23 mouse cellular contexts compared by ENCODE assay signal in genomic region chr6:65662050-65662449, GRCm38 (mm10). TPM values are rescaled to one million over a fixed set of nuclear protein-coding genes. Genes with fewer than 3 reads are reported as not detected.
DNase-seq lines count a peak whose midpoint lies in the region; ATAC-seq and TF ChIP-seq lines count a peak whose summit lies in the region.
"Had no signal": no experiment of that assay in that cellular context is flagged by ENCODE, and none has a peak within 500 bp of the region (broad histone marks: within the 10 kb centered on the region; RNA-seq: fewer than 3 reads in every experiment).

No protein-coding gene starts in this region.

- H3K27me3 ChIP-seq in spleen, adult 2 months (ENCODE audit: control insufficient read depth, insufficient read depth, low read length) = no peaks in the 10 kb centered on the region
- H3K27me3 ChIP-seq in splenic B cell, adult 2 months (ENCODE audit: control insufficient read depth, insufficient read depth, low read length, poor library complexity, severe bottlenecking) = no peaks in the 10 kb centered on the region
- no peaks in the 10 kb centered on the region for H3K27me3 ChIP-seq in hindbrain, embryonic 16.5 days (replicated peaks; ENCODE audit: control insufficient read depth, insufficient read depth, low read length)
- H3K27me3 ChIP-seq: hindbrain, embryonic 13.5 days; limb, embryonic 12.5 days; neural tube, embryonic 13.5 days; stomach, embryonic 15.5 days had no signal

- peak overlapping the region; percentile 32; the same call in 1 of the 2 replicates for H3K27ac ChIP-seq in spleen, adult 2 months (ENCODE audit: insufficient read depth, low read length)
- no peak overlapping the region for H3K27ac ChIP-seq in hindbrain, embryonic 16.5 days (ENCODE audit: low read depth, low read length)
- H3K27ac ChIP-seq: heart, adult 2 months; hindbrain, embryonic 13.5 days; limb, embryonic 12.5 days; liver, embryonic 14.5 days; neural tube, embryonic 13.5 days; stomach, embryonic 15.5 days had no signal

- 21% methylated on average over 2 of the region's 2 CpGs for WGBS in spleen, adult 2 months
- 64% methylated on average over 2 of the region's 2 CpGs for WGBS in hindbrain, embryonic 16.5 days

- H3K4me1 ChIP-seq in spleen, adult 2 months (ENCODE audit: control insufficient read depth, insufficient read depth, insufficient read length) = no peaks in the 10 kb centered on the region; the same call in none of the 2 replicates
- H3K4me1 ChIP-seq in hindbrain, embryonic 16.5 days (ENCODE audit: control insufficient read depth, insufficient read depth, low read depth, low read length) = no peaks in the 10 kb centered on the region
- H3K4me1 ChIP-seq: limb, embryonic 12.5 days; neural tube, embryonic 13.5 days; stomach, embryonic 15.5 days had no signal

- intact Hi-C loops in gastrocnemius, postnatal 14 days (cut with DNase I; ENCODE audit: low total_unique reads) = no loop called here

- DNase-seq in spleen, adult 2 months (ENCODE audit: low read depth in 1 of 2, low spot score in 2 of 2) = no peak
- DNase-seq in spleen, postnatal 14 days (ENCODE audit: low spot score in 2 of 2) = no peak
- peak; percentile 22 for DNase-seq in splenic B cell, adult 2 months (ENCODE audit: low read depth, low spot score)
- DNase-seq in lung, postnatal 4 days = no peak
- DNase-seq in right cerebral cortex, adult 2 months (ENCODE audit: low spot score in 2 of 2) = no peak
- no peak for DNase-seq in gastrocnemius, postnatal 14 days
- DNase-seq: B cell, adult 2 months; cerebellum, postnatal 10 days; forebrain, postnatal 0 days; heart, adult 2 months; kidney, adult 18-20 months; kidney, postnatal 10 days; right cerebral cortex, postnatal 4 days had no signal

- peak; percentile 72 to 79 for ATAC-seq in hematopoietic stem cell, adult 5-6 weeks (replicated peaks in 1 of 2; ENCODE audit: insufficient read depth in 1 of 2, low FRiP score in 2 of 2, low TSS enrichment in 1 of 2, low read depth in 1 of 2, poor library complexity in 2 of 2, severe bottlenecking in 2 of 2)
- no peak for ATAC-seq in hindbrain, embryonic 16.5 days
- ATAC-seq: forebrain, postnatal 0 days; lung, postnatal 0 days had no signal

- no peak overlapping the region for H3K9ac ChIP-seq in hindbrain, embryonic 16.5 days (ENCODE audit: low read depth, low read length)
- H3K9ac ChIP-seq: forebrain, postnatal 0 days; hindbrain, embryonic 13.5 days; limb, embryonic 12.5 days; liver, embryonic 14.5 days; neural tube, embryonic 13.5 days; stomach, embryonic 15.5 days had no signal

- H3K4me2 ChIP-seq in hindbrain, embryonic 16.5 days (ENCODE audit: low read length) = no peak overlapping the region
- H3K4me2 ChIP-seq: hindbrain, embryonic 13.5 days; limb, embryonic 12.5 days; midbrain, embryonic 11.5 days; neural tube, embryonic 13.5 days; stomach, embryonic 15.5 days had no signal

- H3K36me3 ChIP-seq in spleen, adult 2 months (ENCODE audit: control insufficient read depth, insufficient read depth, low read length) = no peaks in the 10 kb centered on the region
- H3K36me3 ChIP-seq in splenic B cell, adult 2 months (ENCODE audit: control insufficient read depth, insufficient read depth, low read length, poor library complexity, severe bottlenecking) = no peaks in the 10 kb centered on the region
- no peaks in the 10 kb centered on the region for H3K36me3 ChIP-seq in hindbrain, embryonic 16.5 days (ENCODE audit: control insufficient read depth, insufficient read depth, low read length)
- H3K36me3 ChIP-seq: G1E; hindbrain, embryonic 13.5 days; limb, embryonic 12.5 days; neural tube, embryonic 13.5 days; stomach, embryonic 15.5 days had no signal

- no peak for TF ChIP-seq POLR2A in spleen, adult 2 months (IDR thresholded peaks at IDR 0.05; ENCODE audit: low read depth, low read length)

- no peaks in the 10 kb centered on the region for H3K9me3 ChIP-seq in hindbrain, embryonic 16.5 days (ENCODE audit: control insufficient read depth, low read length)
- H3K9me3 ChIP-seq: G1E; hindbrain, embryonic 13.5 days; limb, embryonic 12.5 days; neural tube, embryonic 13.5 days; stomach, embryonic 15.5 days had no signal

- no peak for TF ChIP-seq CTCF in spleen, adult 2 months (IDR thresholded peaks at IDR 0.05; ENCODE audit: extremely low read depth, insufficient read depth, insufficient read length, insufficient replicate concordance)

- no peak overlapping the region for H3K4me3 ChIP-seq in spleen, adult 2 months (ENCODE audit: extremely low read depth, insufficient read depth, insufficient read length)
- no peak overlapping the region for H3K4me3 ChIP-seq in hindbrain, embryonic 16.5 days (ENCODE audit: low read length)
- H3K4me3 ChIP-seq: heart, adult 2 months; hindbrain, embryonic 13.5 days; limb, embryonic 12.5 days; neural tube, embryonic 13.5 days; stomach, embryonic 15.5 days had no signal

RNA-seq across cellular contexts. Expression of gene Ndnf, which starts 9.3 kb away (rescaled TPM):
- 0.21 and 0.82 TPM in 2 replicates for polyA plus RNA-seq in spleen, adult 2 months (2012; rRNA removed)
- 0.35 and 1.1 TPM in 2 replicates for total RNA-seq in hematopoietic stem cell, adult 5-6 weeks (2017)
- 10.8 and 15.7 TPM in 2 replicates for polyA plus RNA-seq in hindbrain, embryonic 16.5 days (2015; fragmentation: Nextera tagmentation; extraction: Ambion mirVana)
- total RNA-seq in gastrocnemius, postnatal 14 days (2021) = 1 to 10 TPM in 1 of 2 experiments, under 1 TPM in 1; 0.38 to 1.0 TPM
- polyA plus RNA-seq: G1E had no signal
